Mouse (Mus musculus) embryonic facial prominence, embryonic 10.5 days (tissue): ENCODE results near the gene Treml1. TPM values are rescaled to one million over a fixed set of nuclear protein-coding genes. Genes with fewer than 3 reads are reported as not detected.

Source experiments
- polyA plus RNA-seq: library from polyadenylated mRNA; unstranded; fragments of >200 nt; fragmentation: Nextera tagmentation; extraction: Ambion mirVana; gene quantifications from 2 replicates; pipeline ENCODE4 v1.2.1, GENCODE M21; 2016

Gene Treml1
- polyA plus RNA-seq, 1 experiment from 2014 or later: 2.2 TPM

Other genes with a start within 250 kb of the Treml1 start
- not detected in 2 replicates for gene 9830107B12Rik, start 213.6 kb upstream of the Treml1 start, polyA plus RNA-seq
- gene A530064D06Rik, start 192.6 kb upstream of the Treml1 start, polyA plus RNA-seq: not detected in 2 replicates
- not detected in 2 replicates for gene Trem1, start 127.1 kb upstream of the Treml1 start, polyA plus RNA-seq
- gene Trem3, start 112.1 kb upstream of the Treml1 start, polyA plus RNA-seq: not detected in 2 replicates
- 0.11 and 0.16 TPM in 2 replicates for gene Treml4, start 95.6 kb upstream of the Treml1 start, polyA plus RNA-seq
- 0.28 and 0.40 TPM in 2 replicates for gene Treml2, start 60.4 kb upstream of the Treml1 start, polyA plus RNA-seq
- gene B430306N03Rik, start 43.8 kb upstream of the Treml1 start, polyA plus RNA-seq: not detected in 2 replicates
- 0.59 and 2.5 TPM in 2 replicates for gene Trem2, start 13.5 kb upstream of the Treml1 start, polyA plus RNA-seq
- gene Nfya, start 50.0 kb downstream of the Treml1 start, polyA plus RNA-seq: 25.4 and 26.6 TPM in 2 replicates
- 87.8 and 89.5 TPM in 2 replicates for gene Oard1, start 50.1 kb downstream of the Treml1 start, polyA plus RNA-seq
- 0.61 and 1.2 TPM in 2 replicates for gene Apobec2, start 73.0 kb downstream of the Treml1 start, polyA plus RNA-seq
- gene Tspo2, start 91.6 kb downstream of the Treml1 start, polyA plus RNA-seq: 0.24 and 0.45 TPM in 2 replicates
- gene Unc5cl, start 95.0 kb downstream of the Treml1 start, polyA plus RNA-seq: 0.20 and 0.51 TPM in 2 replicates